Mouse (Mus musculus): ENCODE measurements around the gene Cdc42. TPM values are rescaled to one million over a fixed set of nuclear protein-coding genes. Genes with fewer than 3 reads are reported as not detected.

Cdc42 gene
- 984 and 991 TPM in 2 replicates for polyA plus RNA-seq (2014; fragmentation: Nextera tagmentation; extraction: Ambion mirVana)

DNA sequence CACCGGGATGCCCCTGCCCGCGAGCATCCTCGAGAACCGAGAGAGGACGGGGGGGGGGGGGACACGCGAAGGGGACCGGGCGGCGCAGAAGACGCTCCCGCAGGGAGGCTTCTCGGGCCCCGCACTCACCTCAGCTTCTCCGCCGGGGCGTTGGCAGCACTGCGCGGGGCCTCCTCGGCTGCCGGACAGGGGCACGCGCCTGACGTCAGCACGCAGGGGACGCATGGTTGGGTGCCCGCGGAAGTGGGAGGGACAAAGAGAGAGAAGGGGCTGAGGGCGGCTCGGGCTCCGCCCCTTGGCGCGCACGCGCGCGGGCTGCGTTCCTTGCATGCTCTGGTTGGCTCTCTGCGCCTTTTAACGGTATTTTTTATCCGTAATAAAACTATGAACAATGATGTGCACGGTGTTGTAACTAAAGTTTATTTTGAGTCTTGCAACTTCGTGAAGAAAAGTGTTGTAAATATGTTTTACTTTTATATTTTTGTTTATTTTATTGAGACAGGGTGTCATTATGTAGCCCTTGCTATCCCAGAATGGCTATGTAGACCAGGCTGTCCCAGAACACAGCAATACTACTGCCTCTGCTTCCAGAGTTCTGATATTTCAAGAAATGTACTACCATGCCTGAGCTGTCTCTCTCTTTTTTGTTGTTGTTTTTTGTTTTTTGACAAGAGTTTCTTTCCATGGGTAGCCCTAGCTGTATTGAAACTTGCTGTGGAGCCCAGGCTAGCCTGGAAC lies at the start of gene Cdc42:
TSS of gene Cdc42 (minus strand) at position 204 of the 738 bp plus-strand sequence.
- no peaks in the 10 kb centered on the region for H3K36me3 ChIP-seq (ENCODE audit: control insufficient read depth, insufficient read depth, low read length)

DNA sequence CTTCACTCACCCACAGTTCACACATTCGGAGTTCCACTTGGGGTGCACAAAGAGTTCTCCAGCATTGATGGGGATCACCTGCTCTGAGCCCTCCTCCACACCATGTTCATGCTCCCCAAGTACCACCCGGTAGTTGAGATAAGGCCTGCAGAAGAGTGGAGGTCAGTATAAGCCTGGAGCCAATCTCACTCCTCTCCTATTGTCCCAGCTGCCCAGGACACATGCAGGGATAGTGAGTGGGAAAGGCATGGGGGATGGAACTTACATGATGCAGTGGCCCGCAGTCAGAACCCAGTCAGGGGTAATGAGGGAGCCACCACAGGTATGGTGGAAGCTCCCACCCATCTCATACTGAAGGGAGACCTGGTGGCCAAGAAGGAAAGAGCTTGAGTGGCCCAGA lies 48.1 kb upstream of the Cdc42 start:
- Histone ChIP-seq H3K4me1 (ENCODE audit: control insufficient read depth, insufficient read depth, low read length) (no peaks in the 10 kb centered on the region), H3K4me2 (ENCODE audit: low read length) (no peak overlapping the region), H3K9me3 (ENCODE audit: control insufficient read depth, low read length) (no peaks in the 10 kb centered on the region), H3K36me3 (ENCODE audit: control insufficient read depth, insufficient read depth, low read length) (no peaks in the 10 kb centered on the region), H3K9ac (replicated peaks; ENCODE audit: low read length) (no peak overlapping the region), H3K27me3 (ENCODE audit: control insufficient read depth, insufficient read depth, low read length) (no peaks in the 10 kb centered on the region), H3K27ac (replicated peaks; ENCODE audit: low read depth, low read length) (no peak overlapping the region), H3K4me3 (replicated peaks; ENCODE audit: low read depth, low read length) (no peak overlapping the region)
- no peak for DNase-seq
- no peak for ATAC-seq (ENCODE audit: low FRiP score, low TSS enrichment)
- 94% methylated on average over 3 of the region's 3 CpGs for WGBS

More for the DNA sequence above, at the start of gene Cdc42:
- ATAC-seq (ENCODE audit: low FRiP score, low TSS enrichment) (peak; percentile 97), DNase-seq (peak; percentile 98)
- Histone ChIP-seq H3K27ac (replicated peaks; ENCODE audit: low read depth, low read length) (peak within 1 kb of the TSS; percentile 98), H3K27me3 (ENCODE audit: control insufficient read depth, insufficient read depth, low read length) (no peaks in the 10 kb centered on the region), H3K4me3 (replicated peaks; ENCODE audit: low read depth, low read length) (peak within 1 kb of the TSS; percentile 94), H3K9me3 (ENCODE audit: control insufficient read depth, low read length) (no peaks in the 10 kb centered on the region), H3K9ac (replicated peaks; ENCODE audit: low read length) (peak within 1 kb of the TSS; percentile 99), H3K4me1 (ENCODE audit: control insufficient read depth, insufficient read depth, low read length) (peaks cover 29% of the 10 kb centered on the region), H3K4me2 (ENCODE audit: low read length) (peak within 1 kb of the TSS; percentile 69)
- under 1% methylated on average over 38 of the region's 44 CpGs for WGBS

DNA sequence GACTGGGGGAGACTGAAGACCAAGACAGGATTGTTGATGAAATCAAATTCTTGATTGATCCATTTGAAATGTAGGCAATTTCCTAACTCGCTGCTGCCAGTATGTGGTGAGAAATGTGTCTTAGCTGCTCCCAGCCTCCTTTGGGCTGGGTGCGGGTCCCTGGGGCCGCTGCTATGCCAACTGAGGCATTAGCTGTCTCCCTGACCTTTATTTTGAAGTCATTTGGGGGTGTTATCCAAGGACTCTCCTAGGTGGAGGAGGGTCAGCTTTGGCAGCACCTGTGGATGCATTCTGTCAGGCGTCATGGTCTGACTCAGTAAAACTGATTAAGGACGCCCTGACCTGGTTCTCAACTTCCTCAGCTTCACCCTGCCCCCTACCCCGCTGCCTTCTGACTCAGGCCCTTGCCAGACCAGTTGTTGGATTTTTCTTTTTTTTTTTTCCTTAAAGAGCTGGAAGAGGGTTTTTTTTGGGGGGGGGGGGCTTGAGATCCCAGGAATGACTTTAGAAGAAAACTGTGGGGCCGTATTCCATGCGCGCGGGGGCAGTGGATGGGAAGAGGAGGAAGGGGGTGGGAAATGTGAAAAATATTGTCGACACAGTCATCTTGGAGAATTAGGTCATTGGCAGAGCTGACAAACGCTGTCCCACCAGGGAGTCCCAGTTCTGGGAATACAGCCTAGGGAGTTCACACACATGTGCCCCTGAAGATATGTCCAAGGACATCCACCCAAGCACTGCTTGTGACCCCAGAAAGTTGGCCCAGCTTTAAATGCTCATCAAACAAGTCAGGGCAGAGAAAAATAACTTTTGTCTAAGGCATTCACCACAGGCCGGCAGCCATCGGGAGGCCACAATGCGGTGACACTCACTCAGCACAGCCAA lies 39.4 kb upstream of the Cdc42 start:
- no peak overlapping the region for H3K4me2 ChIP-seq (ENCODE audit: low read length)
- no peak for DNase-seq
- WGBS, result 80% methylated on average over 15 of the region's 15 CpGs

DNA sequence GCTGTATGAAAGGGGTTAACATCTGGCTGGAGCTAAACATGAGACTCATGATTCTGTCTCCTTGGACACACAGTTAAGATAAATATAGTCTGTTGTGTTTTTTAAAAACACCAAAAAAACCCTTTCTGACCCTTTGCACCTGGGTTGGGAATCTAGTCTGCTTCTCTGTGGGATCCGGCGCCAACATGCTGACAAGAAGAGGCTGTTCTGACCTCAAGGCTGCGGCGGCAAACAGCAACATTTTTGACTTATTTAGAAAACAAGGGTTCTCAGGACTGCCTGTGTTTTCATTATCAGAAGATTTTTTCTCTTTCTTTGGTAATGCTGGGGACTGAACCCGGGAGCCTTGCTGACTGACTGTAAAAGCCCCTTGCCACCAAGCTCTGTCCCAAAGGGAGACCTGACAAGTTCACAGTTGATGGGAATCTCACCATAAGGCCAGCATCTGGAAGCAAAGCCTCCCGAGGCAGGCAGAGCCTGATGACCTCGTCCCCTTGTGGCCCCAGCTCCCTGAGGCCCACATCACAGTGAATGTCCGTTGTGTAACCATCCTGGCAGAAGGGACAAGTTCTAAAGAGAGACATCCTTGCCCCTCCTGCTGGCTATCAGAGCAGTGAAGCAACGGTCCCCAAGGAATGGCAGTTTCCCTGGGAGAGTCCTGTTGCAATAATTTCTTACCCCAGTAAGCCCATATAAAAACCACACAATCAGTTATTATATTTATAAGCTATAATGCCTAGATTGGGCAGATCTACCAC lies 36.0 kb upstream of the Cdc42 start:
- Histone ChIP-seq H3K4me1 (ENCODE audit: control insufficient read depth, insufficient read depth, low read length) (peaks cover 6% of the 10 kb centered on the region), H3K9me3 (ENCODE audit: control insufficient read depth, low read length) (no peaks in the 10 kb centered on the region), H3K36me3 (ENCODE audit: control insufficient read depth, insufficient read depth, low read length) (no peaks in the 10 kb centered on the region), H3K4me3 (replicated peaks; ENCODE audit: low read depth, low read length) (no peak overlapping the region), H3K27ac (replicated peaks; ENCODE audit: low read depth, low read length) (no peak overlapping the region), H3K9ac (replicated peaks; ENCODE audit: low read length) (no peak overlapping the region), H3K27me3 (ENCODE audit: control insufficient read depth, insufficient read depth, low read length) (no peaks in the 10 kb centered on the region), H3K4me2 (ENCODE audit: low read length) (no peak overlapping the region)
- no peak for DNase-seq
- 74% methylated on average over 9 of the region's 9 CpGs for WGBS
- no peak for ATAC-seq (ENCODE audit: low FRiP score, low TSS enrichment)

More for the DNA sequence above, 39.4 kb upstream of the Cdc42 start:
- H3K36me3 ChIP-seq (ENCODE audit: control insufficient read depth, insufficient read depth, low read length), result no peaks in the 10 kb centered on the region
- no peaks in the 10 kb centered on the region for H3K27me3 ChIP-seq (ENCODE audit: control insufficient read depth, insufficient read depth, low read length)
- no peak for ATAC-seq (ENCODE audit: low FRiP score, low TSS enrichment)
- H3K9ac ChIP-seq (replicated peaks; ENCODE audit: low read length), result no peak overlapping the region
- H3K27ac ChIP-seq (replicated peaks; ENCODE audit: low read depth, low read length), result no peak overlapping the region
- H3K9me3 ChIP-seq (ENCODE audit: control insufficient read depth, low read length), result no peaks in the 10 kb centered on the region
- H3K4me3 ChIP-seq (replicated peaks; ENCODE audit: low read depth, low read length), result no peak overlapping the region
- no peaks in the 10 kb centered on the region for H3K4me1 ChIP-seq (ENCODE audit: control insufficient read depth, insufficient read depth, low read length)

DNA sequence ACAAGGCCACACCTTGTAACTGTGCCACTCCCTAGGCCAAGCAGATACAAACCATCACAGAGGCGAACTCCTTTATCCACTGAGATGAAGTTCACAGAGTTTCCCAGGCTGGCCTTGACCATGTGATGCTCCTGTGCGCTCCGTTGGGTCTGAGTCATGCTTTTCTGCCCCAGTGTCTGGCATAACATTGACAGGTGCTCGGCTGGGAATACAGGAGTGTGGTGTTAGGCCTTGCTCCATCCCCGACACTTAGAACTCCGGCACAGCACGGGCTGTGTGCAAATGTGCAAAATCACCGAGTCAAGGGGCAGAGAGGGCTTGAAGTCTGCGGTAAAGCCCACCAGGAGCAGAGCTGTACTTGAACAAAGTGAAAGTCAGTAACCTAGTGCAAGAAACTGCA lies 35.4 kb upstream of the Cdc42 start:
- Histone ChIP-seq H3K36me3 (ENCODE audit: control insufficient read depth, insufficient read depth, low read length) (no peaks in the 10 kb centered on the region), H3K9ac (replicated peaks; ENCODE audit: low read length) (no peak overlapping the region), H3K9me3 (ENCODE audit: control insufficient read depth, low read length) (no peaks in the 10 kb centered on the region), H3K27ac (replicated peaks; ENCODE audit: low read depth, low read length) (no peak overlapping the region), H3K4me1 (ENCODE audit: control insufficient read depth, insufficient read depth, low read length) (peaks cover 6% of the 10 kb centered on the region), H3K27me3 (ENCODE audit: control insufficient read depth, insufficient read depth, low read length) (no peaks in the 10 kb centered on the region), H3K4me2 (ENCODE audit: low read length) (no peak overlapping the region), H3K4me3 (replicated peaks; ENCODE audit: low read depth, low read length) (no peak overlapping the region)
- ATAC-seq (ENCODE audit: low FRiP score, low TSS enrichment) (no peak), DNase-seq (no peak)
- WGBS, result 89% methylated on average over 9 of the region's 9 CpGs

DNA sequence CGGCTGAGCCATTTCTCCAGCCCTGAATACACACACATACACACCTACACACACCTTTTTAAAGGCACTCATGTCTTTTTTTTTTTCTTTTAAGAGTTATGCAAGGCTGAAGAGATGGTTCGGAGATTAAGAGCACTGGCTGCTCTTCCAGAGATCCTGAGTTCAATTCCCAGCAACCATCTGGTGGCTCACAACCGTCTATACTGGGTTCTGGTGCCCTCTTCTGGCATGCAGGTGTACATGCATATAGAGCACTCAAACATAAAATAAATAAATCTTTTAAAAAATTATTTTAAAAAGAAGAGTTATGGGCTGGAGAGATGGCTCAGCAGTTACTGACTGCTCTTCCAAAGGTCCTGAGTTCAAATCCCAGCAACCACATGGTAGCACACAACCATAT lies 33.8 kb upstream of the Cdc42 start:
- Histone ChIP-seq H3K27ac (replicated peaks; ENCODE audit: low read depth, low read length) (no peak overlapping the region), H3K4me1 (ENCODE audit: control insufficient read depth, insufficient read depth, low read length) (peaks cover 14% of the 10 kb centered on the region), H3K36me3 (ENCODE audit: control insufficient read depth, insufficient read depth, low read length) (no peaks in the 10 kb centered on the region), H3K9ac (replicated peaks; ENCODE audit: low read length) (no peak overlapping the region), H3K9me3 (ENCODE audit: control insufficient read depth, low read length) (no peaks in the 10 kb centered on the region), H3K4me2 (ENCODE audit: low read length) (no peak overlapping the region), H3K27me3 (ENCODE audit: control insufficient read depth, insufficient read depth, low read length) (no peaks in the 10 kb centered on the region), H3K4me3 (replicated peaks; ENCODE audit: low read depth, low read length) (no peak overlapping the region)
- ATAC-seq (ENCODE audit: low FRiP score, low TSS enrichment) (no peak), DNase-seq (no peak)
- WGBS, result 94% methylated on average over 3 of the region's 3 CpGs

DNA sequence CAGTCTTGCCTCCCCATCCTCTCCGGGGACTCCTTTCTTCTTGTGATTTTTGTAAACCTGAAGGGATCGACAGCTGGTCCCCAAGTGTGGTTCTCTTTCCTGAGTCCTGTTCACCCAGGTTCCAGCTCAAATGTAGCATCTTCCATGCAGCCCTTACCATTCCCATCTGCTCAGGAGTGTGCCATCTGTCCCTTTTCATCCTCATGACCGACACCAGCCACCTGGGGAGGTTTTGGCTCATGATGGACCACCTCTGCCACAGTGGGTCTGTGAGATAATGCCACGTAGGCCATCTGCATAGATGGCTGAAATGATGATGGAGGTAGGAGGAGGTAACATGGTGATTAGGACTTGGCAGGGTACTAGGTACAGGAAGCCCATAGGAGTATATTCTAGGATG lies 32.7 kb upstream of the Cdc42 start:
- DNase-seq (no peak), ATAC-seq (ENCODE audit: low FRiP score, low TSS enrichment) (no peak)
- Histone ChIP-seq H3K4me3 (replicated peaks; ENCODE audit: low read depth, low read length) (no peak overlapping the region), H3K9me3 (ENCODE audit: control insufficient read depth, low read length) (no peaks in the 10 kb centered on the region), H3K4me1 (ENCODE audit: control insufficient read depth, insufficient read depth, low read length) (peaks cover 14% of the 10 kb centered on the region), H3K9ac (replicated peaks; ENCODE audit: low read length) (no peak overlapping the region), H3K4me2 (ENCODE audit: low read length) (no peak overlapping the region), H3K27ac (replicated peaks; ENCODE audit: low read depth, low read length) (no peak overlapping the region), H3K27me3 (ENCODE audit: control insufficient read depth, insufficient read depth, low read length) (no peaks in the 10 kb centered on the region), H3K36me3 (ENCODE audit: control insufficient read depth, insufficient read depth, low read length) (no peaks in the 10 kb centered on the region)
- WGBS, result 93% methylated on average over 4 of the region's 4 CpGs

DNA sequence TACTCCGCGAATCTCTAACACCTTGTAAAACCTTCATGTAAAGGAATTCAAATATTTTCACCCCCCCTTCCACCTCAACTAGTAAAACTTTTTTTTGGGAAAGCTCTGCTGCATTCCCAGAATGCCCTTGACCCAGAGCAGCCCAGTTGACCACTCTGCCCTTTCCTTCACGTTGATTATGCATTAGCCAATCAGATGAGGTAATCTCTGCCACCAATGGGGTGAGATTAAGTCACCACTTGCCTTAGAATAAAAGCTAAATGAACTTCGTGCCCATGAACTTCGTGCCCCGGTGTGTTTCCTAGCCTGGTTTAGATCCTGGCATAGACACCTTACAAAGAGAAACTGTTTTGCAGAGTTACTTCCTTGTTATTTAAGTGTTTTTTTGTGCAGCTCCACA lies 31.5 kb upstream of the Cdc42 start:
- Histone ChIP-seq H3K4me3 (replicated peaks; ENCODE audit: low read depth, low read length) (peak overlapping the region; percentile 81), H3K9ac (replicated peaks; ENCODE audit: low read length) (peak overlapping the region; percentile 80), H3K4me1 (ENCODE audit: control insufficient read depth, insufficient read depth, low read length) (peaks cover 14% of the 10 kb centered on the region), H3K27ac (replicated peaks; ENCODE audit: low read depth, low read length) (no peak overlapping the region), H3K36me3 (ENCODE audit: control insufficient read depth, insufficient read depth, low read length) (no peaks in the 10 kb centered on the region), H3K9me3 (ENCODE audit: control insufficient read depth, low read length) (no peaks in the 10 kb centered on the region), H3K4me2 (ENCODE audit: low read length) (peak overlapping the region; percentile 91), H3K27me3 (ENCODE audit: control insufficient read depth, insufficient read depth, low read length) (no peaks in the 10 kb centered on the region)
- no peak for ATAC-seq (ENCODE audit: low FRiP score, low TSS enrichment)
- no peak for DNase-seq
- WGBS, result 54% methylated on average over 6 of the region's 6 CpGs

All from midbrain, embryonic 14.5 days (tissue).